Mouse (Mus musculus): ENCODE data around the gene Rufy2.
A peak's percentile ranks its signal among the peaks of the same experiment; 100 is the strongest.

Gene Rufy2

GRCm38 (mm10) chr10:63019304-63019703, 39.3 kb downstream of the Rufy2 start:
- DNase-seq (ENCODE audit: low read depth, low spot score): no peak

GRCm38 (mm10) chr10:63021702-63022101, 41.7 kb downstream of the Rufy2 start:
- DNase-seq (ENCODE audit: low read depth, low spot score): no peak

GRCm38 (mm10) chr10:63022541-63023120, 42.6 kb downstream of the Rufy2 start:
- DNase-seq (ENCODE audit: low read depth, low spot score): no peak

GRCm38 (mm10) chr10:63023121-63023748, 43.2 kb downstream of the Rufy2 start:
- peak; percentile 30 for DNase-seq (ENCODE audit: low read depth, low spot score)

- DNase-seq (ENCODE audit: low read depth, low spot score): peak; percentile 98
These were observed 43.9 kb downstream of the Rufy2 start, which contains the start of the genes Hnrnph3 and Pbld2 for GRCm38 (mm10) chr10:63023749-63024579. Gene Hnrnph3, minus strand, starts transcription at chr10:63024217. Gene Pbld2, plus strand, starts transcription at chr10:63024315.

- peak; percentile 47 for DNase-seq (ENCODE audit: low read depth, low spot score)
These were observed 44.5 kb downstream of the Rufy2 start for GRCm38 (mm10) chr10:63024580-63024910.

- peak; percentile 51 for DNase-seq (ENCODE audit: low read depth, low spot score)
These were observed 45.0 kb downstream of the Rufy2 start for GRCm38 (mm10) chr10:63025016-63025415.

- no peak for DNase-seq (ENCODE audit: low read depth, low spot score)
These were observed 45.5 kb downstream of the Rufy2 start for GRCm38 (mm10) chr10:63025491-63026011.

GRCm38 (mm10) chr10:63026156-63026794, 46.3 kb downstream of the Rufy2 start:
- no peak for DNase-seq (ENCODE audit: low read depth, low spot score)

GRCm38 (mm10) chr10:63026795-63027160, 46.8 kb downstream of the Rufy2 start:
- no peak for DNase-seq (ENCODE audit: low read depth, low spot score)

GRCm38 (mm10) chr10:63027376-63028161, 47.5 kb downstream of the Rufy2 start:
- no peak for DNase-seq (ENCODE audit: low read depth, low spot score)

GRCm38 (mm10) chr10:63028396-63028795, 48.4 kb downstream of the Rufy2 start:
- no peak for DNase-seq (ENCODE audit: low read depth, low spot score)

GRCm38 (mm10) chr10:63032267-63032666, 52.2 kb downstream of the Rufy2 start:
- no peak for DNase-seq (ENCODE audit: low read depth, low spot score)

GRCm38 (mm10) chr10:63032956-63033355, 52.9 kb downstream of the Rufy2 start:
- no peak for DNase-seq (ENCODE audit: low read depth, low spot score)

- DNase-seq (ENCODE audit: low read depth, low spot score): no peak
These were observed 58.7 kb downstream of the Rufy2 start for GRCm38 (mm10) chr10:63038571-63039320.

- no peak for DNase-seq (ENCODE audit: low read depth, low spot score)
These were observed 60.0 kb downstream of the Rufy2 start for GRCm38 (mm10) chr10:63039867-63040628.

- no peak for DNase-seq (ENCODE audit: low read depth, low spot score)
These were observed 63.1 kb downstream of the Rufy2 start for GRCm38 (mm10) chr10:63043154-63043553.

- no peak for DNase-seq (ENCODE audit: low read depth, low spot score)
These were observed 67.7 kb downstream of the Rufy2 start for GRCm38 (mm10) chr10:63047751-63048150.

- peak; percentile 66 for DNase-seq (ENCODE audit: low read depth, low spot score)
These were observed 69.1 kb downstream of the Rufy2 start for GRCm38 (mm10) chr10:63049106-63049505.

- DNase-seq (ENCODE audit: low read depth, low spot score): no peak
These were observed 71.2 kb downstream of the Rufy2 start for GRCm38 (mm10) chr10:63051267-63051666.

All from ES-CJ7 (cell line).